Comparison of ENCODE assay signal across 27 mouse cellular contexts in the genomic region with DNA sequence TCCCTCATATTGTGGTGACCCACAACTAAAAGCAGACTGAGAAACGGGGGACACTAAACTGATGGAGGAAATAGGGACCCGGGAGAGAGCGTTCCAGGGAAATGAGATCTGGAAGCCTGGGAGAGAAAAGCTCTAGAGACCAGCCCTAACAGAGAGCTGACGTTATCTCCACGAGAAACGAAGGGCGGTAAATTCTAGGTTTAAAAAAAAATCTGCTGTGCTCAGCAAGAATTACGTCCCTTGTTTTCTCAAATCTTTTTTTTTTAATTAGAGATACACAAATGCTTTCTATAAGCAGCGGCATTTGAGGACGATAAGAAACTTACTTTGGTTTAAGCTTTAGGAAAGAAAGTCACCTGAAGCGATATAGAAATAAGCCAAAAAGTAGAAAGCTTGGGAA.
"Had no signal": no experiment of that assay in that cellular context is flagged by ENCODE, and none has a peak within 500 bp of the region (broad histone marks: within the 10 kb centered on the region; RNA-seq: fewer than 3 reads in every experiment).

No protein-coding gene starts in this region.

- H3K4me1 ChIP-seq: embryonic facial prominence, embryonic 15.5 days; forebrain, embryonic 10.5 days; forebrain, embryonic 12.5 days; forebrain, embryonic 13.5 days had no signal

- H3K9me3 ChIP-seq: embryonic facial prominence, embryonic 10.5 days; embryonic facial prominence, embryonic 12.5 days; embryonic facial prominence, embryonic 13.5 days; embryonic facial prominence, embryonic 15.5 days; forebrain, embryonic 10.5 days; forebrain, embryonic 12.5 days; forebrain, embryonic 13.5 days; forebrain, embryonic 15.5 days had no signal

- DNase-seq: cerebellum, adult 9-10 months; cerebellum, adult 9-11 months; cerebellum, postnatal 10 days; cerebellum, postnatal 14 days; cerebellum, postnatal 25 days; cerebellum, postnatal 36 days; embryo, embryonic 11 days; forebrain, postnatal 0 days; gastrocnemius, adult 2 months; gastrocnemius, postnatal 10 days; gastrocnemius, postnatal 14 days; gastrocnemius, postnatal 25 days; gastrocnemius, postnatal 36 days; heart, adult 11 months; heart, adult 18-20 months; heart, adult 2 months had no signal

- ATAC-seq: forebrain, embryonic 13.5 days; forebrain, embryonic 14.5 days; forebrain, embryonic 15.5 days; forebrain, embryonic 16.5 days; forebrain, postnatal 0 days had no signal

- H3K27ac ChIP-seq: embryonic facial prominence, embryonic 10.5 days; embryonic facial prominence, embryonic 12.5 days; embryonic facial prominence, embryonic 13.5 days; embryonic facial prominence, embryonic 15.5 days; forebrain, embryonic 10.5 days; forebrain, embryonic 12.5 days; forebrain, embryonic 13.5 days; forebrain, embryonic 15.5 days; gastrocnemius, adult 2 months; heart, adult 2 months had no signal

- H3K36me3 ChIP-seq: embryonic facial prominence, embryonic 10.5 days; embryonic facial prominence, embryonic 12.5 days; embryonic facial prominence, embryonic 13.5 days; embryonic facial prominence, embryonic 15.5 days; forebrain, embryonic 10.5 days; forebrain, embryonic 12.5 days; forebrain, embryonic 15.5 days had no signal

- H3K27me3 ChIP-seq: embryonic facial prominence, embryonic 12.5 days; embryonic facial prominence, embryonic 13.5 days; embryonic facial prominence, embryonic 15.5 days; forebrain, embryonic 12.5 days; forebrain, embryonic 13.5 days; forebrain, embryonic 15.5 days had no signal

- H3K4me2 ChIP-seq: embryonic facial prominence, embryonic 12.5 days; embryonic facial prominence, embryonic 13.5 days; embryonic facial prominence, embryonic 15.5 days; forebrain, embryonic 12.5 days; forebrain, embryonic 13.5 days; forebrain, embryonic 15.5 days had no signal

- H3K9ac ChIP-seq: embryonic facial prominence, embryonic 12.5 days; embryonic facial prominence, embryonic 13.5 days; embryonic facial prominence, embryonic 15.5 days; forebrain, embryonic 12.5 days; forebrain, embryonic 13.5 days; forebrain, embryonic 15.5 days; forebrain, postnatal 0 days had no signal

- H3K4me3 ChIP-seq: embryonic facial prominence, embryonic 10.5 days; embryonic facial prominence, embryonic 12.5 days; embryonic facial prominence, embryonic 13.5 days; embryonic facial prominence, embryonic 15.5 days; erythroblast, embryonic 14.5 days; forebrain, embryonic 10.5 days; forebrain, embryonic 12.5 days; forebrain, embryonic 13.5 days; forebrain, embryonic 15.5 days; gastrocnemius, adult 2 months; heart, adult 2 months had no signal
